Comparison of ENCODE assay signal across 8 mouse cellular contexts in the genomic region with DNA sequence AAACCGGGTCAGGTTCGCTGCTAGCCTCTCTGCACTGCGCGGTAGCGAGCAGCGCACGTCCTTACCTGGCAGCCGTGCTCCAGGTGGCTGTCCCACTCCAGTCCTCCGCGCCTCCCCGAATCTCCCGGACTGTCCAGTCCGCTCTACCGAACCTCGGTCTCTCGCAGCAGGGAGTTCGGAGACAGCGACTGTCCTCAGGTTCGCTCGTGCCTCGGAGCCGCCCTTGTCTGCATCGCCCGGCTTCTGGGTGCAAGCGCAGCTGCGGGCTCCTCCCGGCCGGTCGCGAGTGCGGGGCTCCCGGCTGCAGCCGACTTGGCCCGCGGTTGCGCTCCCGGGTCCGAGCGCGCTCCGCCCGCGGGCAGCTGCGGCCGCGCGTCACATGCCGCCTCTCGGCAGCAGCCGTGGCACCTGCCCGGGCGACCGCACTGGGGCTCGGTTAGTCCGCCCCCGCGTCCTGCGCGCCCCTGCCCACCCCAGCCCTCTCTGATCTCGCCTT. TPM values are rescaled to one million over a fixed set of nuclear protein-coding genes. Genes with fewer than 3 reads are reported as not detected.
DNase-seq lines count a peak whose midpoint lies in the region; ATAC-seq and TF ChIP-seq lines count a peak whose summit lies in the region.

No protein-coding gene starts in this region.

- H3K27me3 ChIP-seq in heart, embryonic 16.5 days (ENCODE audit: control insufficient read depth, insufficient read depth, low read length): peaks cover 32% of the 10 kb centered on the region
- peaks cover 34% of the 10 kb centered on the region for H3K27me3 ChIP-seq in megakaryocyte, embryonic 14.5 days (replicated peaks)
- 0 out of 2 replicates have a peak, but pooled peaks cover 3% of the 10 kb centered on the region for H3K27me3 ChIP-seq in stomach, embryonic 15.5 days (replicated peaks)

- H3K4me2 ChIP-seq in heart, embryonic 16.5 days (ENCODE audit: low read depth, low read length): peak overlapping the region; percentile 86
- peak overlapping the region; percentile 93 for H3K4me2 ChIP-seq in stomach, embryonic 15.5 days

- no peaks in the 10 kb centered on the region for H3K36me3 ChIP-seq in heart, embryonic 16.5 days (ENCODE audit: control insufficient read depth, insufficient read depth)
- H3K36me3 ChIP-seq in megakaryocyte, embryonic 14.5 days (replicated peaks; ENCODE audit: low read length): no peaks in the 10 kb centered on the region
- H3K36me3 ChIP-seq in stomach, embryonic 15.5 days: no peaks in the 10 kb centered on the region

- H3K9ac ChIP-seq in heart, embryonic 16.5 days (ENCODE audit: low read length): peak overlapping the region; percentile 53
- H3K9ac ChIP-seq in stomach, embryonic 15.5 days: peak overlapping the region; percentile 43

- WGBS in lung, adult 2 months: under 1% methylated on average over 60 of the region's 60 CpGs
- WGBS in heart, embryonic 16.5 days: under 1% methylated on average over 59 of the region's 60 CpGs
- WGBS in stomach, embryonic 15.5 days: under 1% methylated on average over 56 of the region's 60 CpGs

- no peak for TF ChIP-seq CTCF in lung, adult 2 months (IDR thresholded peaks at IDR 0.05; ENCODE audit: insufficient read depth, low read length)

- no peaks in the 10 kb centered on the region for H3K9me3 ChIP-seq in heart, embryonic 16.5 days (replicated peaks; ENCODE audit: control insufficient read depth, low read length)
- no peaks in the 10 kb centered on the region for H3K9me3 ChIP-seq in megakaryocyte, embryonic 14.5 days
- H3K9me3 ChIP-seq in stomach, embryonic 15.5 days: no peaks in the 10 kb centered on the region

- peaks cover 3% of the 10 kb centered on the region; the same call in 1 of the 2 replicates for H3K4me1 ChIP-seq in lung, adult 2 months (ENCODE audit: control insufficient read depth, insufficient read depth, low read length)
- peaks cover 2% of the 10 kb centered on the region; the same call in 1 of the 2 replicates for H3K4me1 ChIP-seq in heart, embryonic 16.5 days (ENCODE audit: control insufficient read depth, insufficient read depth, low read length)
- peaks cover 11% of the 10 kb centered on the region; the same call in 1 of the 2 replicates for H3K4me1 ChIP-seq in megakaryocyte, embryonic 14.5 days
- H3K4me1 ChIP-seq in stomach, embryonic 15.5 days: no peaks in the 10 kb centered on the region

- H3K4me3 ChIP-seq in lung, adult 2 months (replicated peaks; ENCODE audit: extremely low read depth, low read depth, low read length): peak overlapping the region; percentile 53
- peak overlapping the region; percentile 54 for H3K4me3 ChIP-seq in heart, embryonic 16.5 days (ENCODE audit: low read length)
- H3K4me3 ChIP-seq in megakaryocyte, embryonic 14.5 days (replicated peaks): peak overlapping the region; percentile 90
- H3K4me3 ChIP-seq in stomach, embryonic 15.5 days (replicated peaks): peak overlapping the region; percentile 57

- peak; percentile 33 for DNase-seq in lung, adult 2 months
- no peak for DNase-seq in lung, postnatal 10 days
- DNase-seq in embryo, embryonic 11 days: peak; percentile 60
- DNase-seq in layer of hippocampus, postnatal 25 days (ENCODE audit: extremely low spot score in 1 of 2, low spot score in 1 of 2): peak; percentile 9 to 31

- ATAC-seq in heart, embryonic 16.5 days (replicated peaks; ENCODE audit: extremely low read depth, insufficient read depth, low FRiP score): no peak; the same call in 1 of the 2 replicates
- peak; percentile 70 for ATAC-seq in stomach, embryonic 15.5 days (ENCODE audit: insufficient read depth, low FRiP score, low read depth)
- ATAC-seq in activated CD4-positive, CD25-positive, alpha-beta regulatory T cell, adult 4 months: no peak

- no peak for TF ChIP-seq POLR2A in lung, adult 2 months (IDR thresholded peaks at IDR 0.05; ENCODE audit: borderline replicate concordance, extremely low read depth, low read depth, low read length)

- no peak overlapping the region for H3K27ac ChIP-seq in heart, embryonic 16.5 days (ENCODE audit: low read length)
- H3K27ac ChIP-seq in stomach, embryonic 15.5 days: peak overlapping the region; percentile 61

RNA-seq across cellular contexts. Expression of gene Chrm3, which starts 0.4 kb away (rescaled TPM):
- polyA plus RNA-seq in lung, adult 2 months (2012; rRNA removed): 1.7 and 1.8 TPM in 2 replicates
- polyA plus RNA-seq in heart, embryonic 16.5 days (2015; fragmentation: Nextera tagmentation; extraction: Ambion mirVana): 0.22 and 0.42 TPM in 2 replicates
- 10 to 100 TPM; 48.3 to 50.2 TPM for total RNA-seq in layer of hippocampus, postnatal 25 days (2021)
- not detected in 2 replicates for polyA plus RNA-seq in megakaryocyte, embryonic 14.5 days (2012; ENCODE audit: insufficient read depth, low replicate concordance)
- polyA plus RNA-seq in stomach, embryonic 15.5 days (2015; fragmentation: Nextera tagmentation; extraction: Ambion mirVana): 4.4 TPM in 2 replicates
- polyA plus RNA-seq in activated CD4-positive, CD25-positive, alpha-beta regulatory T cell, adult 4 months (2017; shearing (Covaris generic)): under 1 TPM; 0.11 to 0.20 TPM
